Mouse (Mus musculus) spleen, postnatal 4 days (tissue): ENCODE data around the gene Dctn2.
A peak's percentile ranks its signal among the peaks of the same experiment; 100 is the strongest.

Source experiments
- DNase-seq, 2 experiments: peaks; one replicate each; pipeline ENCODE4 v3.0.0; 2022; ENCODE audit warnings: low spot score in 2 of 2

The Dctn2 gene

GRCm38 (mm10) chr10:127263631-127264030 is 2.5 kb upstream of the Dctn2 start:
- DNase-seq, result no peak

GRCm38 (mm10) chr10:127264336-127264735 is 1.8 kb upstream of the Dctn2 start:
- DNase-seq, result no peak

GRCm38 (mm10) chr10:127264971-127265370 is 1.2 kb upstream of the Dctn2 start:
- DNase-seq, result no peak

- no peak for DNase-seq
Measured at GRCm38 (mm10) chr10:127265727-127266111, 449 bp upstream of the Dctn2 start.

- DNase-seq, result no peak
Measured at GRCm38 (mm10) chr10:127267318-127267717, 1.1 kb downstream of the Dctn2 start.

GRCm38 (mm10) chr10:127268401-127268800 is 2.2 kb downstream of the Dctn2 start:
- no peak for DNase-seq

GRCm38 (mm10) chr10:127269036-127269435 is 2.9 kb downstream of the Dctn2 start:
- DNase-seq, result no peak

- no peak for DNase-seq
Measured at GRCm38 (mm10) chr10:127269884-127270283, 3.7 kb downstream of the Dctn2 start.

- DNase-seq, result no peak
Measured at GRCm38 (mm10) chr10:127272371-127272770, 6.2 kb downstream of the Dctn2 start.

- DNase-seq, result no peak
Measured at GRCm38 (mm10) chr10:127274261-127275022, 8.3 kb downstream of the Dctn2 start.

- no peak for DNase-seq
Measured at GRCm38 (mm10) chr10:127279730-127280129, 13.6 kb downstream of the Dctn2 start.

- DNase-seq, result no peak
Measured at GRCm38 (mm10) chr10:127281316-127281715, 15.1 kb downstream of the Dctn2 start.

GRCm38 (mm10) chr10:127282620-127283215 is 16.6 kb downstream of the Dctn2 start:
- no peak for DNase-seq

GRCm38 (mm10) chr10:127284105-127284622 is 18.0 kb downstream of the Dctn2 start:
- no peak for DNase-seq

GRCm38 (mm10) chr10:127284724-127285500 is 18.7 kb downstream of the Dctn2 start:
- DNase-seq, result no peak

- DNase-seq, result no peak
Measured at GRCm38 (mm10) chr10:127285644-127286043, 19.5 kb downstream of the Dctn2 start.

- peak in 1 of 2 experiments; percentile 64 for DNase-seq
Measured at GRCm38 (mm10) chr10:127286194-127286593, 20.0 kb downstream of the Dctn2 start.

GRCm38 (mm10) chr10:127286730-127287129 is 20.6 kb downstream of the Dctn2 start:
- no peak for DNase-seq

- DNase-seq, result peak in 1 of 2 experiments; percentile 69
Measured at GRCm38 (mm10) chr10:127287271-127287935, 21.2 kb downstream of the Dctn2 start.

GRCm38 (mm10) chr10:127287936-127288293 is 21.7 kb downstream of the Dctn2 start:
- DNase-seq, result peak in 1 of 2 experiments; percentile 63

GRCm38 (mm10) chr10:127288328-127288799 is 22.2 kb downstream of the Dctn2 start:
- DNase-seq, result no peak
